Mouse (Mus musculus) ovary, adult 10 weeks (tissue): ENCODE results near the gene Rexo5. TPM values are rescaled to one million over a fixed set of nuclear protein-coding genes. Genes with fewer than 3 reads are reported as not detected.

ENCODE experiments used
- polyA plus RNA-seq: library from polyadenylated mRNA; stranded (reverse); fragments of 350-450 nt; fragmentation: Illumina TruSeq; extraction: RNeasy Lipid Tissue Mini Kit (QIAGEN cat#74804); gene quantifications from one replicate; pipeline ENCODE4 v1.2.3, GENCODE M21; 2014

The Rexo5 gene
- polyA plus RNA-seq: 14.2 TPM

DNA sequence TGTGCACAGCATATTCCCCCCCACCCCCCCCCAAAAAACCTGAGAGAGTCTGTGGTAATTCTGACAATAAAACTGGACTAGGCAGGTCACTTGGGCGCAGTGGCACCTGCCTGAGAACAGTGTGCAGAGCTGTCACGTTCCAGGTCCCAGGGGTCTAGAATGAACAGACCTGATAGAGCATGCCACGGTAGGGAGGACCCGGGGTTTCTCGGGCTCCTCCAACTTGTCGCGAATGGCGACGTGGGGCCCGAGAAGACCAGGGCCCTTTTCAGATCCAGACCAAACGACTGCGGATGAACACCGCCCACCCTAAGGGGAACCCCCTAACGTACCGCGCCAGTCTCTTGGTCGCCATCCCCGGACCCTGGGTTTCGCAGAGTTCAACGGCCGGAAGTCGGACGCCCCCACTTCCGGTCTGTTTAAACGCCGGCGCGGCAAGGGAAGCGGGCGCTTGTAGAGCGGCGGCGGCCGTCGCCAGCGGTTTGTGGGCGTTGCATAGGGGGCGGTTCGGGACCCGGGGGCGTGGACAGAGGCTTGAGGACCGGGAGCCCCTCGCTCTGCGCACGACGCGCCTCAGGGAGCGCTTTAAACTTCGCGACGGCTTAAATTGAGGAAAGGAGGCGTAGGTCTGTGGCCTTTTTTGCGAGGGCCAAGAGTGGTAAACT, at the start of gene Rexo5, which contains the start of gene Eri2:
Gene Rexo5, plus strand, starts transcription at position 421 of the 665 bp plus-strand sequence.
Gene Eri2, minus strand, starts transcription at position 473 of the 665 bp plus-strand sequence.

DNA sequence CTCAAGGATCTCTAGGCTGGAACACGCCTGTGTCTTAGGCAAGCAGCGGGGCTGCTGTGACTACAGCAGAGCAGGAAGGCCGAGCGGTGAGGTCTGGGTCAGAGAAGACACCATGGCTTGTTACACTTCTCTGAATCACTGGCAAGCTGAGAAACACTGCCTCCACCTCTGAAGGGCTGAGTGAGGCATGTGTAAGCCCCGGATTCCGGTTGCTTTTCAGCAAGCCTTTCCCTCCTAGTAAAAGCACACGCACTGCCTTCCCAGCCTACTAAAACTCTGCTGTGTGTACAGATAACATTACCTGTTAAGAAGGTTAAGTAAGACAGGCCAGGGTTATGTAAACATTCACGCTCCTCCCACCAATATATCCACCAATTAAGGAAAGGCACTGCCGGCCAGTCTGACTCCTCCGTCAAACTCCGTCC, 33.3 kb upstream of the Rexo5 start, which contains the start of gene Acsm3:
Gene Acsm3, plus strand, starts transcription at position 397 of the 425 bp plus-strand sequence.

GRCm38 (mm10) chr7:119895639-119896512, 102.1 kb downstream of the Rexo5 start, which contains the start of the genes Lyrm1 and Dcun1d3:
Gene Lyrm1, plus strand, starts transcription at chr7:119895861.
Gene Dcun1d3, minus strand, starts transcription at chr7:119896298.

Other genes starting within 250 kb of the Rexo5 start
- not detected for gene Acsm2, start 239.7 kb upstream of the Rexo5 start, polyA plus RNA-seq
- gene Acsm1, start 187.0 kb upstream of the Rexo5 start, polyA plus RNA-seq: not detected
- gene Acsm4, start 104.0 kb upstream of the Rexo5 start, polyA plus RNA-seq: not detected
- 77.3 TPM for gene Thumpd1, start 73.2 kb upstream of the Rexo5 start, polyA plus RNA-seq
- gene Acsm3, start 33.1 kb upstream of the Rexo5 start, polyA plus RNA-seq: 5.3 TPM
- gene Eri2, start 52 bp downstream of the Rexo5 start, polyA plus RNA-seq: 57.7 TPM
- gene Lyrm1, start 101.9 kb downstream of the Rexo5 start, polyA plus RNA-seq: 8.7 TPM
- gene Dcun1d3, start 102.3 kb downstream of the Rexo5 start, polyA plus RNA-seq: 17.2 TPM